Mouse (Mus musculus) lung, postnatal 10 days (tissue): ENCODE data around the gene Olfr855.

Source experiments
- DNase-seq: peaks from one replicate; pipeline ENCODE4 v3.0.0; 2021

Gene Olfr855

DNA sequence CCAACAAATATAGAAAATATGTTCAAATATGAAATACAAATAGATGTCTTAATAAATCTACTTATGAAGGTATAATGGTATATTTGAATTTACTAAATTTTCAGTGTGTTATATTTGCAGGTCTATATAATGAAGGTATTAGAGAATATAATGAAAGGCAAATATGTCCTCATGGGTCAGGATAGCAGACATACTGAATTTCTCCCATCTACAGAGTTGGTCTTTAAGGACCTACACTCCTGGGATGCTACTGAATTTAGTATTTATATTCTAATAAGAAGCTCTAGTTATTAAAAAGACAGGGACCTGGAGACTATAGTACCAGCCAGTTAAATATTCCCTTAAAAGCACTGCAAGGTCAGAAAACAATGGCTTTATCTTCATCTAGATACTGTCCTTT lies at the start of gene Olfr855:
Olfr855 (plus strand) TSS at position 301 of the 400 bp plus-strand sequence.
- DNase-seq, result no peak

DNA sequence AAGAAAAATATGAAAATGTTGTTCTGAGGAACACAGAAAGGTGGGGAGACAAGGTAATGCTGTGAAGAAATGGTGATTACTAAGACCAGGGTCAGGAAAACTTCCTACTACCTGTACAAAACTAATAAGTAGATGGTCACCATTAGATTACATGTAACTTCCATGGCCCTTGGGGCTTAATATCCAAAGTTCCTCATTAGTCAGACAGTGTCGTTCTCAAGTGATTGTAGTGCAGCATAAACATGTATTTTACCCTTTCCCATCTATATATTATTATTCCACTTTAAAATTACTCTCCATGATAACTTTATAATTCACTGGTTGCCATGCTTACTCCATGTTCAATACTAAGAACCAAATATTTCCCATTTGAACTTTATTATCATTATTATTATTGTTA lies 41.4 kb upstream of the Olfr855 start, which contains the start of gene Olfr853:
Olfr853 (minus strand) TSS at position 101 of the 400 bp plus-strand sequence.
- no peak for DNase-seq

DNA sequence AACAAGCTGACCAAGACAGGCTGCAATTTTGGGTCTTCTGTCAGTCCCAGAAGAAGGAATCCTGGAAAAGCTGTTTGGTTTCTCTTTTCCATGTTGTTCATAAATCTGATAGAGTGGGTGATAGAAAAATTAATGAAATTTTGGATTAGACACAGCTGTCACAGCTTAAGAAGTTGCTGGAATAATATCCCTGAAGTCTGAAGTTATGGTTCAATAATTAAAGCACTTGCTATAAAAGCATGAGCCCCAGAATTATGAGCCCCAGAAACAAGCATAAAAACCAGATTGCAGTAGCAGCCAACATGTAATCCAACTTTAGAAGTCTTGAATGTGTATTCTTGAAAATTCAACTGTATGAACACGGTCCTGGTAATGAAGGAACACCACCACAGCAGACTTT lies 15.1 kb upstream of the Olfr855 start, which contains the start of gene Olfr854:
Olfr854 (minus strand) TSS at position 101 of the 400 bp plus-strand sequence.
- no peak for DNase-seq

DNA sequence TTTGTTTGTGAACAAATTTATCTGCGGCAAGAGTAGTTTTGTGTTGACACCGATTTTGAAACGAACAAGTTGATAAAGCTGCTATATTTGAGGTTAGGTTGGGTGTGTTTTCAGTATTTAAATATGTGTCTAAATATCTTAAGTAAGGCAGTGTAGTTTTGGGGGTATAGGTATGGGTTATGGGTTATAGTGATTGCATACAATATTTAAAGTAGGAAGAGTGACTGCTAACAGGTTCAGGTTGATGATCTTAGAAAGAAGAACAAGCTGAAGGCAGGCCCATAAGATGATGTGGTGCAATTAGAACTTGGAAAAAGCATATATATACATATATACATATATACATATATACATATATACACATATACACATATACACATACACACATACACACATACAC lies 38.9 kb downstream of the Olfr855 start:
- DNase-seq, result no peak

DNA sequence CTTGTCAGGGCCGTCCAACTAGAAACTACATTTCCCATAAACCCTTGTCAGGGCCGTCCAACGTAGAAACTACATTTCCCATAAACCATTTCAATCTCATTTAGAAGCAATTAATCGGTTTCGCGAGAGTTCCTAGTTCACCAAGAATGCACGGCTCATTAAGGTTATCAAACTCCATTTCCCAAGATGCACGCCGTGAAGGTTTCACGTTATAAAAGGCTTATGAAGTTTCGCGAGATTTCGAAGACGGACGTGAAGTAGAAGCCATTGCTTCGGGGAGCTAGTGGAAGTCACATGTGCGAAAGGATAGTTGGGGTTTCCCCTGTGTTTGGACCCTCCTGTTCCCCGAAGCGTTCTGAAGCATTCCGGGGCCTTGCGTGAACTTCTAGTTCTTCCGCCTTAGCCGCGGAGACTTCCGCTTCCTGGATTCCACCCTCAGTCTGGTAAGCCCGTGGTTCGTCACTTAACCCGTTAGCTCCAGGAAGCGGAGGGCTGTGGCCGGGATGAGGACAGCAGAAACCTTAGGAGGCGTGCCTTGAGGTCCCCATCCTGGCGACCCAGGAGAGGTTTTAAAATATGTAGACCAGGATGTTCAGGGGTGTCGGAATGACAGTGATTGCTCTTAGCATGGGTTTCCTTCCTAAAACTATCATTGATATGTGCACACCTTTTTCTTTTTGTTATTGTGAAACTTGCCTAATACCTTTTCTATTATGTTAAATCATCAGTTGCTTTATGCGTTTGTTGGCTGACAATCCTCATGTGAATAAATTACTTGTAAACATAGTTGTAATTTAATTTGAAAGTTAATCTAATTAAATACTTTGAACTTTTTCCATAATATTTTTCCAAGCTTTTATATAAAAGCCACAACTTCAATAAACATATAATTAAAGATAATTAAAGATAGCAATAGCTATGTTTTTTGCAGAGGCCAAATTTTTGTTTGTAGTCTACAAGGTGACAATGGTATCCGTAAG lies 39.7 kb downstream of the Olfr855 start, which contains the start of gene Zfp317:
Zfp317 (plus strand) TSS at position 260 of the 980 bp plus-strand sequence.
- DNase-seq, result peak; percentile 96

DNA sequence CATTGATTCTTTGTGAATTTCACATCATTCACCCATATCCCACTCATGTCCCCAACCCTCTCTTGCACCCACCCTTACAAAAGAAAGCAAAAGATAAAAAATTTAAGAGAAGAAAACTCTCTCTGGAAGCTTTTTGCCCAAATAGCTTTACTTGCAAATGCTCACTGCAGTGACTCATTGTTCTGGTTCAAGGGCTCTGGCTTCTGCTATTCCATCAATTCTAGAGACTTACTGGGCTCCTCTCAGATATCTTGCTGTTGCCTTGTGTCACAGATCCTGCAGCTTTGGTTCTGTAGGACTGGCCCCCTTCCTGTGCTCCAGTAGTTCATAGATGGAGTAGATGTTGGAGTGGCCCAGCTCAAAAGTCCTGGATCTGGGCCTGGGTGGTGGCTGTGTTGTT lies 47.2 kb downstream of the Olfr855 start:
- DNase-seq, result no peak
